Mouse (Mus musculus) embryonic facial prominence, embryonic 10.5 days (tissue): ENCODE results near the gene She. TPM values are rescaled to one million over a fixed set of nuclear protein-coding genes. Genes with fewer than 3 reads are reported as not detected.

Source experiments
- DNase-seq: peaks from one replicate; pipeline ENCODE4 v3.0.0-alpha.2; 2017; ENCODE audit warnings: low spot score
- H3K27ac ChIP-seq: fragments of 300-500 bp; sonication (generic); replicated peaks from 2 replicates; pipeline ENCODE4 v1.5.1; 2016; ENCODE audit warnings: mild to moderate bottlenecking
- H3K27me3 ChIP-seq: fragments of 300-500 bp; sonication (generic); replicated peaks from 2 replicates; pipeline ENCODE4 v1.6.1; 2016; ENCODE audit warnings: low read depth, mild to moderate bottlenecking; ENCODE audit not compliant: poor library complexity, severe bottlenecking
- H3K36me3 ChIP-seq: fragments of 300-500 bp; sonication (generic); replicated peaks from 2 replicates; pipeline ENCODE4 v1.6.1; 2016; ENCODE audit warnings: mild to moderate bottlenecking, moderate library complexity
- H3K4me1 ChIP-seq: fragments of 300-500 bp; sonication (generic); 2 replicates; pipeline ENCODE4 v1.6.1; 2016
- H3K4me3 ChIP-seq: fragments of 300-500 bp; sonication (generic); 2 replicates; pipeline ENCODE4 v1.5.1; 2016; ENCODE audit warnings: mild to moderate bottlenecking, moderate library complexity
- H3K9me3 ChIP-seq: fragments of 300-500 bp; sonication (generic); 2 replicates; pipeline ENCODE4 v1.6.1; 2016; ENCODE audit warnings: mild to moderate bottlenecking
- WGBS: fragments of 180-500 bp; shearing (Covaris S2); methylation state at CpG from one replicate; pipeline ENCODE4 v1.1.7; 2016; 5-methylcytosine and 5-hydroxymethylcytosine counted together
- polyA plus RNA-seq: library from polyadenylated mRNA; unstranded; fragments of >200 nt; fragmentation: Nextera tagmentation; extraction: Ambion mirVana; gene quantifications from 2 replicates; pipeline ENCODE4 v1.2.1, GENCODE M21; 2016

She gene
- polyA plus RNA-seq, 1 experiment from 2014 or later, result 2.7 TPM

- no peak overlapping the region for H3K4me3 ChIP-seq
- no peaks in the 10 kb centered on the region for H3K4me1 ChIP-seq
- H3K27me3 ChIP-seq, result peaks cover 31% of the 10 kb centered on the region
- H3K36me3 ChIP-seq, result no peaks in the 10 kb centered on the region
- WGBS, result 73% methylated on average over 3 of the region's 3 CpGs
- no peak overlapping the region for H3K27ac ChIP-seq
- no peak for DNase-seq
- H3K9me3 ChIP-seq, result no peaks in the 10 kb centered on the region
Observed at GRCm38 (mm10) chr3:89879326-89879725, 48.2 kb downstream of the She start.

GRCm38 (mm10) chr3:89880036-89880851, 49.1 kb downstream of the She start:
- no peak for DNase-seq
- H3K27me3 ChIP-seq, result peaks cover 31% of the 10 kb centered on the region

GRCm38 (mm10) chr3:89882556-89883181, 51.5 kb downstream of the She start:
- H3K4me1 ChIP-seq, result no peaks in the 10 kb centered on the region
- H3K27me3 ChIP-seq, result peaks cover 17% of the 10 kb centered on the region
- WGBS, result 74% methylated on average over 8 of the region's 8 CpGs
- no peak overlapping the region for H3K4me3 ChIP-seq
- H3K36me3 ChIP-seq, result no peaks in the 10 kb centered on the region
- H3K9me3 ChIP-seq, result no peaks in the 10 kb centered on the region
- DNase-seq, result no peak
- no peak overlapping the region for H3K27ac ChIP-seq

More at GRCm38 (mm10) chr3:89880036-89880851, 49.1 kb downstream of the She start:
- Histone ChIP-seq H3K27ac (no peak overlapping the region), H3K4me3 (no peak overlapping the region), H3K4me1 (no peaks in the 10 kb centered on the region), H3K36me3 (no peaks in the 10 kb centered on the region), H3K9me3 (no peaks in the 10 kb centered on the region)
- 83% methylated on average over 5 of the region's 5 CpGs for WGBS

GRCm38 (mm10) chr3:89883582-89884041, 52.4 kb downstream of the She start:
- Histone ChIP-seq H3K4me3 (no peak overlapping the region), H3K27ac (no peak overlapping the region), H3K4me1 (no peaks in the 10 kb centered on the region), H3K9me3 (no peaks in the 10 kb centered on the region), H3K36me3 (no peaks in the 10 kb centered on the region), H3K27me3 (peaks cover 12% of the 10 kb centered on the region)
- WGBS, result 83% methylated on average over 4 of the region's 4 CpGs
- DNase-seq, result no peak

- DNase-seq, result no peak
- no peak overlapping the region for H3K27ac ChIP-seq
- H3K27me3 ChIP-seq, result peaks cover 10% of the 10 kb centered on the region
- no peak overlapping the region for H3K4me3 ChIP-seq
- no peaks in the 10 kb centered on the region for H3K9me3 ChIP-seq
- WGBS, result 93% methylated on average over 11 of the region's 11 CpGs
- no peaks in the 10 kb centered on the region for H3K36me3 ChIP-seq
- no peaks in the 10 kb centered on the region for H3K4me1 ChIP-seq
Observed at GRCm38 (mm10) chr3:89885766-89886165, 54.6 kb downstream of the She start.

GRCm38 (mm10) chr3:89887582-89888230, 56.5 kb downstream of the She start:
- Histone ChIP-seq H3K9me3 (no peaks in the 10 kb centered on the region), H3K27ac (no peak overlapping the region), H3K4me1 (no peaks in the 10 kb centered on the region), H3K4me3 (no peak overlapping the region), H3K27me3 (peaks cover 9% of the 10 kb centered on the region), H3K36me3 (no peaks in the 10 kb centered on the region)
- no peak for DNase-seq
- WGBS, result 91% methylated on average over 7 of the region's 7 CpGs

GRCm38 (mm10) chr3:89889841-89890430, 58.8 kb downstream of the She start:
- whole genome bisulfite sequencing, result 78% methylated on average over 8 of the region's 8 CpGs
- no peak overlapping the region for H3K27ac ChIP-seq
- H3K9me3 ChIP-seq, result no peaks in the 10 kb centered on the region
- DNase-seq, result no peak
- no peaks in the 10 kb centered on the region for H3K27me3 ChIP-seq
- no peak overlapping the region for H3K4me3 ChIP-seq
- H3K36me3 ChIP-seq, result no peaks in the 10 kb centered on the region
- no peaks in the 10 kb centered on the region for H3K4me1 ChIP-seq

- no peak overlapping the region for H3K27ac ChIP-seq
- DNase-seq, result no peak
- 0 out of 2 replicates have a peak, but pooled peaks cover 2% of the 10 kb centered on the region for H3K4me1 ChIP-seq
- H3K9me3 ChIP-seq, result no peaks in the 10 kb centered on the region
- H3K4me3 ChIP-seq, result no peak overlapping the region
- no peaks in the 10 kb centered on the region for H3K27me3 ChIP-seq
- H3K36me3 ChIP-seq, result no peaks in the 10 kb centered on the region
Observed at GRCm38 (mm10) chr3:89891696-89892095, 60.5 kb downstream of the She start.

GRCm38 (mm10) chr3:89892517-89893106, 61.4 kb downstream of the She start:
- H3K36me3 ChIP-seq, result no peaks in the 10 kb centered on the region
- H3K4me1 ChIP-seq, result 0 out of 2 replicates have a peak, but pooled peaks cover 2% of the 10 kb centered on the region
- 86% methylated on average over 5 of the region's 5 CpGs for WGBS
- H3K27me3 ChIP-seq, result no peaks in the 10 kb centered on the region
- no peaks in the 10 kb centered on the region for H3K9me3 ChIP-seq
- no peak overlapping the region for H3K27ac ChIP-seq
- no peak overlapping the region for H3K4me3 ChIP-seq
- DNase-seq, result no peak

- 0 out of 2 replicates have a peak, but pooled peaks cover 2% of the 10 kb centered on the region for H3K4me1 ChIP-seq
- H3K4me3 ChIP-seq, result no peak overlapping the region
- no peak for DNase-seq
- H3K27ac ChIP-seq, result no peak overlapping the region
- no peaks in the 10 kb centered on the region for H3K36me3 ChIP-seq
- no peaks in the 10 kb centered on the region for H3K27me3 ChIP-seq
- H3K9me3 ChIP-seq, result no peaks in the 10 kb centered on the region
- 33% methylated on average over 5 of the region's 5 CpGs for WGBS
Observed at GRCm38 (mm10) chr3:89896571-89896970, 65.4 kb downstream of the She start.

- 75% methylated on average over 8 of the region's 8 CpGs for WGBS
- H3K4me3 ChIP-seq, result no peak overlapping the region
- DNase-seq, result no peak
- 0 out of 2 replicates have a peak, but pooled peaks cover 2% of the 10 kb centered on the region for H3K4me1 ChIP-seq
- H3K27ac ChIP-seq, result no peak overlapping the region
- no peaks in the 10 kb centered on the region for H3K27me3 ChIP-seq
- H3K36me3 ChIP-seq, result no peaks in the 10 kb centered on the region
- no peaks in the 10 kb centered on the region for H3K9me3 ChIP-seq
Observed at GRCm38 (mm10) chr3:89897204-89897796, 66.1 kb downstream of the She start.

- no peak for DNase-seq
- 80% methylated on average over 10 of the region's 10 CpGs for WGBS
- Histone ChIP-seq H3K27me3 (no peaks in the 10 kb centered on the region), H3K27ac (no peak overlapping the region), H3K36me3 (no peaks in the 10 kb centered on the region), H3K4me3 (no peak overlapping the region), H3K9me3 (no peaks in the 10 kb centered on the region), H3K4me1 (0 out of 2 replicates have a peak, but pooled peaks cover 2% of the 10 kb centered on the region)
Observed at GRCm38 (mm10) chr3:89898011-89898410, 66.8 kb downstream of the She start.
